Mouse (Mus musculus) limb, embryonic 10.5 days (tissue): ENCODE results near the gene Map4k5. TPM values are rescaled to one million over a fixed set of nuclear protein-coding genes. Genes with fewer than 3 reads are reported as not detected.

Experiments
- DNase-seq: peaks from one replicate; pipeline ENCODE4 v3.0.0-alpha.2; 2017; ENCODE audit warnings: low spot score
- H3K27ac ChIP-seq: fragments of 300-500 bp; sonication (generic); 2 replicates; pipeline ENCODE4 v1.5.1; 2016; ENCODE audit warnings: mild to moderate bottlenecking
- H3K27me3 ChIP-seq: fragments of 300-500 bp; sonication (generic); 2 replicates; pipeline ENCODE4 v1.6.1; 2016; ENCODE audit warnings: low read depth, mild to moderate bottlenecking; ENCODE audit not compliant: poor library complexity, severe bottlenecking
- H3K36me3 ChIP-seq: fragments of 300-500 bp; sonication (generic); 2 replicates; pipeline ENCODE4 v1.6.1; 2016; ENCODE audit warnings: mild to moderate bottlenecking, moderate library complexity
- H3K4me1 ChIP-seq: fragments of 300-500 bp; sonication (generic); 2 replicates; pipeline ENCODE4 v1.6.1; 2016
- H3K4me3 ChIP-seq: fragments of 300-500 bp; sonication (generic); 2 replicates; pipeline ENCODE4 v1.5.1; 2016; ENCODE audit warnings: mild to moderate bottlenecking, moderate library complexity
- H3K9me3 ChIP-seq: fragments of 300-500 bp; sonication (generic); replicated peaks from 2 replicates; pipeline ENCODE4 v1.6.1; 2016; ENCODE audit warnings: mild to moderate bottlenecking
- WGBS: fragments of 180-500 bp; shearing (Covaris S2); methylation state at CpG from one replicate; pipeline ENCODE4 v1.1.7; 2016; 5-methylcytosine and 5-hydroxymethylcytosine counted together
- polyA plus RNA-seq: library from polyadenylated mRNA; unstranded; fragments of >200 nt; fragmentation: Nextera tagmentation; extraction: Ambion mirVana; gene quantifications from 2 replicates; pipeline ENCODE4 v1.2.1, GENCODE M21; 2016

Gene Map4k5
- polyA plus RNA-seq, 1 experiment from 2014 or later, result 33.9 TPM

DNA sequence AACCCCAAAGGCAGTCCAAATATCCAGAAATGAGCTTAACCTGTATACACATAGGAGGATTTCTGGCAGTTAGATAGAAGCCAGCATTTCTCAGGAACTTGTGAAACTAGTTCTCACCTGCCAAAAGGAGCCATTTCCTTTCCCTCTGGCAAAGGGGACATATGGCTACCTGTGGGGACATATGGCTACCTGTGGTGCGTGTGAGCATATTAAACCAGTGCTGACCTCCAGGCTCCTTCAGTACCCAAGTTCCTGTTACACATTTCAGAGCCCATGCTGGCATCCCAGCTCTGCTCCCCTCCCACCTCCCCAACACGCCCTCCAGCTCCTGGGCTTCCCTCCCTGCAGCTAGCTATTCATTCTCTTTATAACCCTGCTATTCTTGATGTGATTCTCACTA, 79.4 kb downstream of the Map4k5 start:
- no peaks in the 10 kb centered on the region for H3K4me1 ChIP-seq
- 64% methylated on average over 2 of the region's 2 CpGs for WGBS
- no peaks in the 10 kb centered on the region for H3K9me3 ChIP-seq
- H3K36me3 ChIP-seq, result peaks cover 82% of the 10 kb centered on the region
- H3K4me3 ChIP-seq, result no peak overlapping the region
- no peak overlapping the region for H3K27ac ChIP-seq
- DNase-seq, result no peak
- no peaks in the 10 kb centered on the region for H3K27me3 ChIP-seq

DNA sequence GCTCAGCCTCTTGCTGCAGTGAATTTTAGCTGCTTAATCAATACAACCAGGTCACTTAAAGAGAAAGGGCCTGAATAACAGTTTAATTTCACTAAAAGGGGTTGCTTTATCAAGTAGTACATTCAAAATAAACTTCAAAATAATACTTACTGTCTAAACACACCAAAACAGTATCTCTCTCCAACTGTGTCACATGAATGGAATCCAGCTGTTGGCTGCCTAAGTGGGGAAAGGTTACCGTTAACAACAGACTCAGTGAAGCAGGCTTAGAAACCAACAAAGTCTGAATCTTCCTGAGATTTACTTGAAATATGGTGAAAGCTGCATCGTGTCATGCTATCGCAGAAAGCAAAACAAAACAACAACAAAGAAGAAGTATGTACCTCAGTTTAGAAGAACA, 80.0 kb downstream of the Map4k5 start:
- H3K9me3 ChIP-seq, result no peaks in the 10 kb centered on the region
- WGBS, result 88% methylated on average over 3 of the region's 3 CpGs
- no peak for DNase-seq
- no peak overlapping the region for H3K4me3 ChIP-seq
- H3K27ac ChIP-seq, result no peak overlapping the region
- H3K36me3 ChIP-seq, result peaks cover 81% of the 10 kb centered on the region
- H3K4me1 ChIP-seq, result no peaks in the 10 kb centered on the region
- no peaks in the 10 kb centered on the region for H3K27me3 ChIP-seq

DNA sequence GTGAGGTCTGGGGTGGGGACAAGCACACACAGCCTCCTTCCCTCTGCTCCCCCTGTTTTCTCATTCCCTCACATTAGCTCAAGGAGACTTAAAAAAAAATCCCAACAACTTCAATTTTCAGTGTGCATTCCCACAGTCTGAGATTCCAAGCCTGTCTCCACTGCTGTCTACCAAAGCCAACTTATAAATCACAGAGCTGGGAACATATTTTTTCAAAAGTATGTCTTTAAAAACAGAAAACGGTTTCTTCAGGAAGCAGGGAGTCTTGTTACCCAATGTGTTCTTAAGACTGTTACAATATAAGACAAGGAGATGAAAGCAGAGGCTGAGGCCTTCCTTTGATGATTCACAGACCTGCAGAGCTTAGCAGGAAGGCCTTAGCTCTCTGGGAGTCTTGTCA, 81.0 kb downstream of the Map4k5 start:
- H3K4me3 ChIP-seq, result no peak overlapping the region
- peaks cover 79% of the 10 kb centered on the region for H3K36me3 ChIP-seq
- H3K9me3 ChIP-seq, result no peaks in the 10 kb centered on the region
- H3K4me1 ChIP-seq, result no peaks in the 10 kb centered on the region
- DNase-seq, result no peak
- WGBS, result 52% methylated on average over 1 of the region's 1 CpGs
- no peaks in the 10 kb centered on the region for H3K27me3 ChIP-seq
- H3K27ac ChIP-seq, result no peak overlapping the region

DNA sequence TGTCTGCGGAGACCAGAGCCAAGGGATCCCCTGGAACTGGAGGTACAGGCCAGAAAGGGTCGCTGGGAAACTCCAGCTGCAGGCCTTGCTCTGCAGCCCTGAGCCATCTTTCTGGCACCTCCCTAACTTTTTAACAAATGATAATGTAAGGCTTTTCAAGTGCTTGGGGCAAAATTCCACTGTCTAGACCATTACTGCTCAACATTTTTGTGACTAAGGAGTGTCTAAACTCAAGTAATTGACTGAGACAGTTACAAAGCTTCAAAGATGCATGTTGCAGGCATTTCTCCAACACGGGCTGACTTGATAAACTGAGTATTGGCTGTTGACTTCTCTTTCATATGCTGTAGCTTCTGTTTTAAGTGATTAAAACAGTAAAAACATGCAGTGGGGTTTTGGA, 83.6 kb downstream of the Map4k5 start:
- no peaks in the 10 kb centered on the region for H3K27me3 ChIP-seq
- H3K27ac ChIP-seq, result no peak overlapping the region
- WGBS, result 85% methylated on average over 3 of the region's 3 CpGs
- no peak for DNase-seq
- H3K4me1 ChIP-seq, result no peaks in the 10 kb centered on the region
- peaks cover 75% of the 10 kb centered on the region for H3K36me3 ChIP-seq
- H3K4me3 ChIP-seq, result no peak overlapping the region
- no peaks in the 10 kb centered on the region for H3K9me3 ChIP-seq

DNA sequence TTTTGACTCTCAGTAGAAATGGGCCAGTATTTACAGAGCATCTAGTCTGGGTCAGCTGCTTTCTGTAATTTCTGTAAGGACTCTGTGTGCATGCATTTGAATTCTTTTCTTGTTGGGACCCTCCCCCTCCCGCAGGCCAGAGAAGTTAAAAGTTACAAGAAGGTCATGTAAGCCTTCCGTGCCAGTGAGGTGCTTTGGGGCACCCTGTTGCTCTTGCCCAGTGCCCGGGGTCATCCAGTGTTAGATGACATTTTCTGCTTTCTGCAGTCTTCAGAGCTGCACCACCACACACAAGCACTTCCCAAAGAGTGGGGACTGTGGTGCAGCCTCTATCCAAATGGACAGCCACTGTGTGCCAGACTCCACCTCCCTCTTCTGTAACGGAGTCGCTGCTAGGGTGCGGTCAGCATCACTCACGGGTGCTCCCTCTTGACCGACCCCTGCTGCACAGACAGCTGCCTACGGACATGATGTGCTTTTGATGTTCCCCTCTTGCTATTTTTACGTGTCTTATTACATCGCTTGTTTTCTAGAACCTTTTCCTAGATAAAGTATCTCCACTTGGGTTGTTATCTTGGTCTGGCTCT, 85.5 kb downstream of the Map4k5 start:
- Histone ChIP-seq H3K27ac (no peak overlapping the region), H3K4me3 (no peak overlapping the region), H3K9me3 (no peaks in the 10 kb centered on the region), H3K27me3 (no peaks in the 10 kb centered on the region), H3K36me3 (peaks cover 70% of the 10 kb centered on the region), H3K4me1 (no peaks in the 10 kb centered on the region)
- no peak for DNase-seq
- 72% methylated on average over 11 of the region's 11 CpGs for WGBS

DNA sequence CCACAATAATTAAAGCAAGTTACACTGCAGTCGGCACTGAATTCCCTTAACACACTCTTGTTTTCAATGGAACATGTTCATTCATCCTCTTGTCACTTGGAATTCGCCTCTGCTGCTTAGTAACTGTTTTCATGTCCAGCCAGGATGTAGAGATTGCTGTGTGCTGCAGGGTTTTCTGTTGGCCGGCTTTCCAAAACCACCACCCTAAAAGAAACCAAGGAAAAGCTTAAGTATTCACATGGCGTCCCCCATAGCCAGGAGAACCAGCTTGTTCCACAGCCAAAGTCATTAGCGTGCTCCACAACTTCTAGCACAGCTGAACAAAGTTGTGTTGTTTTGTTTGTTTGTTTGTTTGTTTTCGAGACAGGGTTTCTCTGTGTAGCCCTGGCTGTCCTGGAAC, 87.9 kb downstream of the Map4k5 start:
- 93% methylated on average over 6 of the region's 6 CpGs for WGBS
- no peaks in the 10 kb centered on the region for H3K4me1 ChIP-seq
- no peak overlapping the region for H3K27ac ChIP-seq
- peaks cover 64% of the 10 kb centered on the region for H3K36me3 ChIP-seq
- DNase-seq, result no peak
- no peaks in the 10 kb centered on the region for H3K9me3 ChIP-seq
- no peaks in the 10 kb centered on the region for H3K27me3 ChIP-seq
- H3K4me3 ChIP-seq, result no peak overlapping the region

DNA sequence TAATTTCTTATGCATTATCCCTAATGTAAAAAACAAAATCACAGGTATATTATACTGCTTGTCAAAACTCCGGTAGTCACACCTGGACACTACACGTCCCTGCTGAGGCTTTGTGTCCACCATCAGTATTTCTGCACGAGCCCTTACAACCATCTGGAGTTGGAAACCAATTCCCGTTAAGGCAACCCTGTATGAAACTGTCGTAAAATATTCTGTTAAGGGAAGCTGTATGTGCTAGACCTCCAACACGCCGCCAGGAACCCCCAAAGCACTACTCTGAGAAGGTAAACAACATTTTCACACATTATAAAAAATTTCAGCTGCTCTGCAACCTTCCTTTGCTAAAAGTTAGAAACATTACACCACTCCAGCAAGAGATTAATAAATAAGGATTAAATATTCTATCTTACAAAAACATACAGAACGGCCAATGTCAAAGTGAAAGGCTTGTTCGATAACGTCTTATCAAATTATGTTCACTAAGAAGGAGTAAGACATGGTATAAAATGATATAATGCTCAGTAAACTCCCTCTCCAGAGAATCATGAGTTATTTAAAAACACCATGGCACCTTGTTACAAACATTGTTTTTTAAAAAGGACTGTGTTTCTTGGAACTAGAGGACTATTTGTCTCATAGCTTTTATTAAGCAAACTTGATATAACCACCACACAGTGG, 88.5 kb downstream of the Map4k5 start:
- peaks cover 60% of the 10 kb centered on the region for H3K36me3 ChIP-seq
- 90% methylated on average over 10 of the region's 10 CpGs for WGBS
- DNase-seq, result no peak

DNA sequence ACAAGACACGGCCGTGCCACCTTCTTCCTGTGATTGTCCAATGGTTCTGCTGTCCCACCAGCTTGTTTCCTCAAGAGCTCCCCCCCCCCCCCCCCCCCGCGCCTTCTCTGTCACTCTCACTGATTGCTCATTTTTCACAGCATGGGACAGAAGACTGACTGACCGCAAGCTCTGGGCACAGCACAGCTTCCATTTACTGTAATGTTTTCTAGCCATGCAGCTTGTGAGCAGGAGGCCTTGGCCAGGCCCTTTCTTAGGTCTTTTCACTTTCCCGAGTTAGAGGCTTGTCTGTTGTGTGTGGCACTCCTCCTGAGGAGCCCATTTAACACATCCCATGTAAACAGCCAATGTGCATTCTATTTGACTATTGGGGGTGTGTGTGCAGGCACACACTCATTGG, 89.8 kb downstream of the Map4k5 start:
- Histone ChIP-seq H3K4me1 (no peaks in the 10 kb centered on the region), H3K36me3 (peaks cover 49% of the 10 kb centered on the region), H3K9me3 (no peaks in the 10 kb centered on the region), H3K27me3 (no peaks in the 10 kb centered on the region), H3K27ac (no peak overlapping the region), H3K4me3 (no peak overlapping the region)
- 82% methylated on average over 6 of the region's 6 CpGs for WGBS
- no peak for DNase-seq

More for the DNA sequence above, 88.5 kb downstream of the Map4k5 start:
- H3K9me3 ChIP-seq, result no peaks in the 10 kb centered on the region
- no peak overlapping the region for H3K4me3 ChIP-seq
- no peaks in the 10 kb centered on the region for H3K27me3 ChIP-seq
- H3K4me1 ChIP-seq, result no peaks in the 10 kb centered on the region
- H3K27ac ChIP-seq, result no peak overlapping the region

DNA sequence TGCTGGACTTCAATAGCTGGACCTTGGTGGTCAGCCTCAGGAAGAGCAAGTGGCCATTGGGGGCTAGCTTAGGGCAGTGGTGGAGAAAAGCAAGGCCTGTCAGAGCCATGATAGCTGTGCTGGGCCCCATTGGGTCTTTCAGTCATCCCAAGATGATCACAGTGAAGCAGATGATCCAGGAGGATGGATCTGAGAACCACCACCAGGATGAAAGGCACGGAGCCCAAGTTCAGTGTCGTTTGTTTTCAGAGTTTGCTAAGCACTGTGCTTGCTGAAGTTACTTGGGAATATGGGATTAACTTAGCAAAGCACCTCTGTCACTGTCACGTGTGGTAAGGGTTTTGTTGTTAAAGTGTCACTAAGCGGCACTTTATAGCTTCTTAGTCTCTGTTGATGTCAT, 92.4 kb downstream of the Map4k5 start:
- H3K27me3 ChIP-seq, result no peaks in the 10 kb centered on the region
- H3K9me3 ChIP-seq, result no peaks in the 10 kb centered on the region
- H3K27ac ChIP-seq, result no peak overlapping the region
- 82% methylated on average over 4 of the region's 4 CpGs for WGBS
- peaks cover 27% of the 10 kb centered on the region for H3K36me3 ChIP-seq
- H3K4me1 ChIP-seq, result no peaks in the 10 kb centered on the region
- DNase-seq, result no peak
- H3K4me3 ChIP-seq, result no peak overlapping the region

DNA sequence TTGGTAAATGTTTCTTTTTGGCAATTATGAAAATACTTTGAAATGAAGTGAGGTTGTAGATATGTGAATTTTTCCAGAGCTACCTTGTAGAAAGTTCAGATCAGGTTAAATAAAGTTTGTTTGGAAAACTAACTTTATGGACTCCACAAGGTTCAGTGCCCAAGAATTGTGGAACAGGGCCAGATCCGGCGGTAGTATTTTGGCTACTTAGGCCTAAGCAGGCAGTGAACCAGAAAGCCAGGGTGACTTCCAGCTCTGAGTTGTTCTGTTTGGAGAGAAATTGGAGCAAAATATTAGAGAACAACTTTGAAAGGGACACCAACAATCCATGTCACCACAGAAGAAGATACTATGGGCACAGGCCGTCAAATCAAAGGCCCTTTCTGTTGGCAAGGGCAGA, 96.7 kb downstream of the Map4k5 start:
- no peak for DNase-seq
- no peak overlapping the region for H3K4me3 ChIP-seq
- no peaks in the 10 kb centered on the region for H3K36me3 ChIP-seq
- peaks cover 12% of the 10 kb centered on the region for H3K27me3 ChIP-seq
- 92% methylated on average over 3 of the region's 3 CpGs for WGBS
- no peak overlapping the region for H3K27ac ChIP-seq
- H3K4me1 ChIP-seq, result peaks cover 2% of the 10 kb centered on the region
- H3K9me3 ChIP-seq, result no peaks in the 10 kb centered on the region

DNA sequence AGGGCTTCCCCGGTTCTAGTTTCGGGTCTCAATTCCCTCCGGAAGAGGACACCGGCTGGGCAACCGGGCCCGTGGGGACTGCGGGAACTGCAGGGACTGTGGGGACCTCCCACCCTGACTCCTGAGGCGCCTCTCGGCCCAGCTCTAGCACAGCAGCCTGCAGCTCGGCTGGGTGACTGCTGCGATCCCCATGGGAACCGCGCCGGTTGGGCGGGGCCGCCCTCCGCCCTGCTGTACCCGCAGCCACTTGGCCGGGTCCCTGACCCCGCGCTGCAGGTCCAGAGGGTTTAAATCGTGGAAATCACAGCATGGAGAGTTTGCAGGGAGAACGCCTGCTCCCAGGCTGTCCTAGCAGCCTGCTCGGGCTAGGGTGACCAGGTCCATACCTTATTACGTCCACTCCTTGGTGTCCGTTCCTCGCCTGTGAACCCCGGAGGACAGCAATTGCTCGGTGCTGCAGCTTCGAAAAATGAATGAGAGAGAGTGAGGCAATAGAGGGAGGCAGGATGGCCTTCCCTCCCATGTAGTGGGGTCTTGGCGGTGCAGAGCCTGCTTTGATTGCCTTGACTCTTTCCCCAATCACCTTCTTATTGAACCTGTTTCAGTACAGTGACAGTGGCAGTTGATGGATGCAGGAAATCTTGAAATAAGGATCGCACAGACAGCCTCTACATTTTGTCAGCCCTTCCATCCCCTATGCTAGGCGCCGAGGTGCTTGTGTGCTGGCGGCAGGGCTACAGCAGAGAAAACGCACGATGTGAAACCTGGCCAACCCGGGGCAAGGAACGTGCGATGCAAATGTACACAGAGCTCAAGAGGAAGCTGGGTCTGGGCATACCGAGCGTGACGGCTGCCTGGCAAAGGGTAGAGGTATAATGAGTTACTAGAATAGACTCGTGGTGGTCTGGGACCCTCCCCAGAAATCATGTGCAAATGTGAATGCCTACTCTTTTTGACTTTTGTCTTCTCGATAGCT, 102.2 kb downstream of the Map4k5 start, which contains the start of gene Cdkl1:
Cdkl1 (minus strand) TSS at position 738 of the 976 bp plus-strand sequence.
- WGBS, result 3% methylated on average over 45 of the region's 45 CpGs
- peak within 1 kb of the TSS; percentile 20; the same call in 1 of the 2 replicates for H3K27ac ChIP-seq
- peak; percentile 69 for DNase-seq

DNA sequence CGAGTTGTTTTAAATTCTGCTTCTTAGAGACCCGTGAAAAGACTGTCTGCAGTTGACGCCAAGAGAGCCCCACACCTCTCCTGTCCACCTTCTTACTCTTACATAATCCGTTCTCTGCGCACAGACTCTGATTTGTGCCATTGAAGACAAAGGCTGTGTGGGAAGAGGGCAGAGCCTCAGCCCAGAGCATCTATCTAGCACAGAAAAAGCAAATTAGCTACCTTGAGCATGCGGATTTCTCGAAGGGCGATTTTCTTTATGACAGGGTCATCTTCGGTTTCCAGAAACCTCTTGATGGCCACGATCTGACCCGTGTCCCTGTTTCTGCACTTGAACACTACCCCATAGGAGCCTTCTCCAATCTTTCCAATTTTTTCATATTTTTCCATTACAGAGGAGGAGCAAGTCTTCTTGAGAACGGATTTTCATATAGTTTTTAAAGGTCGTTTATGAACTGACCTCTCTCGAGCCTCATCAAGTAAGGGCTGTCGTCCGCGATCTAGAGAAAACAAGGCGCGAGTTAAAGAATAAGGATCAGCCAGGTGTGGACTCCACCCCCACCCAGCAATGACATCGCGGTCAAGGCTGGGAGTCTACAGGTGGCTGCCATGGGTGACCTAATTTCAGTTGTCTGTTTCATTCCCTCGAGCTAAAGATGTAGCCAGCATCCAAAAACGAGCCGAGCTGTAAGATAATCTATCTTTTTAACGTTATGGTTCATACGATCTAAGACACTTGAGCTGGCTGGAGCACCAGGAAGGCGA, 103.1 kb downstream of the Map4k5 start:
- no peaks in the 10 kb centered on the region for H3K9me3 ChIP-seq
- H3K4me1 ChIP-seq, result peaks cover 16% of the 10 kb centered on the region
- peak overlapping the region; percentile 55 for H3K4me3 ChIP-seq
- H3K36me3 ChIP-seq, result no peaks in the 10 kb centered on the region
- 37% methylated on average over 27 of the region's 27 CpGs for WGBS
- DNase-seq, result no peak
- 0 out of 2 replicates have a peak overlapping the region, but pooled peaks have one; percentile 20 for H3K27ac ChIP-seq
- peaks cover 36% of the 10 kb centered on the region for H3K27me3 ChIP-seq

More for the DNA sequence above, 102.2 kb downstream of the Map4k5 start, which contains the start of gene Cdkl1:
- Histone ChIP-seq H3K4me3 (peak within 1 kb of the TSS; percentile 55), H3K27me3 (peaks cover 36% of the 10 kb centered on the region), H3K9me3 (no peaks in the 10 kb centered on the region), H3K4me1 (peaks cover 16% of the 10 kb centered on the region), H3K36me3 (no peaks in the 10 kb centered on the region)
